Mouse (Mus musculus): ENCODE measurements around the gene BC049730. TPM values are rescaled to one million over a fixed set of nuclear protein-coding genes. Genes with fewer than 3 reads are reported as not detected.

Gene BC049730
- total RNA-seq (2023), result not detected in 4 replicates

DNA sequence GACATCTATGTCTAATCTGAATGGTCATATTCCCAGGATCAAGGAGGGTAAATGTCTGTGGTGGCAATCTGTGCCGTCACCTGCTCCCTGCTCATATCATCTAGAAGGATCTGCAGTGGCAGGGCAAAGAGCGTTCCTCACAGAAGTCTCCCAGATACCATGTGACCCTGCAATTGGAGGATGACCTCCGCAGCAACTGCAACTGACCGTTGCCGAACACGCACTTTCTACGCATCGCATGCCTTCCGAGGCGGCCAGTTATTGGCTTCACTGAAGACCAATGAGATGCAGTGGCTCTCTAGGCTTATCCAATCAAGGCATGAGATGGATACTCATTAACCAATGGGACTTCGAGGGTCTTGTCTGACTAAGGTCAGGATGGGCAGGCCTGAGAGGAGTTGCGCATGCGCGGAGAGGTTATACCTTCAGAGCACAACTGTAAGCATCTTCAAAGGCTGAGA, at the start of gene BC049730:
Gene BC049730 (plus strand): TSS at position 411 of the 461 bp plus-strand sequence.

DNA sequence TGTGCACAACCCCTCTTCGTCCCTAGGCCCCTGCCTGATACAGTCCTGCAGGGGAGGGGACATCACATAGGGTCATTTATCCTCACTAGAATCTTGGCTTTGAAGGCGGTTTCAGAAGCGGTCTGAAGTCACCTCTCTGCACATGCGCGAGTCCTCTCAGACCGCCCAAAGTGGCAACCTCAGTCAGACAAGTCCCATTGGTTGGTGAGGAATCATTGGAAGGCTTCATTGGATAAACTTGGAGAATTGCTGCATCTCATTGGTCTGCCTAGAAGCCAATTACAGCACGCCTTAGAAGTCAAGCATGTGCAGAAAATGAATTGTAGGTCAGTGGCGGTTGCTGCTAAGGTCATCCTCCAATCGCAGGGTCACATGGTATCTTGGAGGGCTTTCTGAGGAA, 32.5 kb upstream of the BC049730 start, which contains the start of gene Tex101:
Gene Tex101 (minus strand): TSS at position 101 of the 400 bp plus-strand sequence.

DNA sequence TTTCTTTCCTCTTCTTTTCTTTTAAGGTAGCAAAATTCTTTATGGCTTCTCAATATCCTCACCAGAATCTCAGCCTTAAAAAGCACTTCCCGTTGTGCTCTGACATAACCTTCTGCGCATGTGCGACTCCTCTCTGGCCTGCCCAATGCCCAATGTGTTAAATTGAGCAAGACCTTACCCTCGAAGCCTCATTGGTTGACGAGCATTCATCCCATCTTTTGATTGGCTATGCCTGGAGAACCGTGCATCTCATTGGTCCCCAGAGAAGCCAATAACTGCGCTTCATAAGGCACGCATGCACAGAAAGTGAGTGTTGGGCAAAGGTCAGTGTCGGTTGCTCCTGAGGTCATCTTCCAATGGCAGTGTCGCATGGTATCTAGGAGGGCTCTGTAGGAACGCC, 17.8 kb downstream of the BC049730 start, which contains the start of gene Gm4763:
Gene Gm4763 (minus strand): TSS at position 101 of the 400 bp plus-strand sequence.

DNA sequence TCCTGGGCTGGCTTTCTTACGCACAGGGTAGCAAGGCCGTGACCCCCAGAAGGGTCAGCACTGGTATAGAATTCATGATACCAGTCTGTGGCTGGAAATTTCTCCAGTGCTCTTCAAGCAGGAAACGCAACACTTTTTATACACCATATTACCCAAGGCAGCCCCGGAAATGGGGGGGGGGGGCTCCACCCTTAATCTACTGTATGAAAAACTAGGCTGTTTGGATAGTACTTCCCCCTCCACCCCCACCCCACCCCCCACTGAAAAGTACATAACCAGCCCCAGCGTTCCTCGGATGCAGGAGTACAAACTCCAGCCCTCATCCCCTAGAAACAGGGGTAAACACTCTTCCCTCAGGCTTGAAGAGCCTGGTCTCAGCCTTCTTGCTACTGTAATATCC, 51.2 kb downstream of the BC049730 start, which contains the start of gene Cd177:
Gene Cd177 (minus strand): TSS at position 101 of the 400 bp plus-strand sequence.

Other genes starting within 250 kb of the BC049730 start
- 484 to 612 TPM (median 535 TPM) in 4 replicates for gene Plaur, start 246.8 kb upstream of the BC049730 start, total RNA-seq (2023)
- gene Cadm4, start 227.2 kb upstream of the BC049730 start, total RNA-seq (2023), result 1.2 to 3.1 TPM (median 1.7 TPM) in 4 replicates
- 1.0 to 2.2 TPM (median 1.8 TPM) in 4 replicates for gene Zfp428, start 202.2 kb upstream of the BC049730 start, total RNA-seq (2023)
- not detected in 4 replicates for gene AC161166.1, start 196.8 kb upstream of the BC049730 start, total RNA-seq (2023)
- 21.1 to 23.8 TPM (median 22.9 TPM) in 4 replicates for gene Irgq, start 178.6 kb upstream of the BC049730 start, total RNA-seq (2023)
- gene Pinlyp, start 163.1 kb upstream of the BC049730 start, total RNA-seq (2023), result 0.95 TPM in 1 of 4 replicates, not detected in the others
- 82.6 to 95.2 TPM (median 89.3 TPM) in 4 replicates for gene Xrcc1, start 163.0 kb upstream of the BC049730 start, total RNA-seq (2023)
- gene Ethe1, start 121.7 kb upstream of the BC049730 start, total RNA-seq (2023), result 8.6 to 10.6 TPM (median 10.1 TPM) in 4 replicates
- gene Zfp575, start 121.6 kb upstream of the BC049730 start, total RNA-seq (2023), result not detected in 4 replicates
- gene Phldb3, start 98.5 kb upstream of the BC049730 start, total RNA-seq (2023), result 25.2 to 27.4 TPM (median 25.6 TPM) in 4 replicates
- 0.36 to 0.70 TPM (median 0.58 TPM) in 3 of 4 replicates, not detected in the other for gene Lypd3, start 72.7 kb upstream of the BC049730 start, total RNA-seq (2023)
- gene Tex101, start 32.6 kb upstream of the BC049730 start, total RNA-seq (2023), result not detected in 4 replicates
- gene Gm4763, start 17.7 kb downstream of the BC049730 start, total RNA-seq (2023), result not detected in 4 replicates
- gene Cd177, start 51.1 kb downstream of the BC049730 start, total RNA-seq (2023), result 0.19 to 0.55 TPM (median 0.33 TPM) in 3 of 4 replicates, not detected in the other
- not detected in 4 replicates for gene Ceacam10, start 68.0 kb downstream of the BC049730 start, total RNA-seq (2023)
- 2.1 to 3.0 TPM in 2 of 4 replicates, not detected in the others for gene Gm9844, start 153.0 kb downstream of the BC049730 start, total RNA-seq (2023)
- not detected in 4 replicates for gene Lypd4, start 160.7 kb downstream of the BC049730 start, total RNA-seq (2023)
- not detected in 4 replicates for gene Dmrtc2, start 160.8 kb downstream of the BC049730 start, total RNA-seq (2023)
- gene Rps19, start 175.1 kb downstream of the BC049730 start, total RNA-seq (2023), result 2,598 to 2,748 TPM (median 2,653 TPM) in 4 replicates
- 1,659 to 1,744 TPM (median 1,696 TPM) in 4 replicates for gene Cd79a, start 188.1 kb downstream of the BC049730 start, total RNA-seq (2023)
- 1,204 to 1,300 TPM (median 1,213 TPM) in 4 replicates for gene Arhgef1, start 193.7 kb downstream of the BC049730 start, total RNA-seq (2023)
- gene Gm4881, start 235.3 kb downstream of the BC049730 start, total RNA-seq (2023), result not detected in 4 replicates

Data from B cell, adult 62 days (primary cell).